In the genomic region with DNA sequence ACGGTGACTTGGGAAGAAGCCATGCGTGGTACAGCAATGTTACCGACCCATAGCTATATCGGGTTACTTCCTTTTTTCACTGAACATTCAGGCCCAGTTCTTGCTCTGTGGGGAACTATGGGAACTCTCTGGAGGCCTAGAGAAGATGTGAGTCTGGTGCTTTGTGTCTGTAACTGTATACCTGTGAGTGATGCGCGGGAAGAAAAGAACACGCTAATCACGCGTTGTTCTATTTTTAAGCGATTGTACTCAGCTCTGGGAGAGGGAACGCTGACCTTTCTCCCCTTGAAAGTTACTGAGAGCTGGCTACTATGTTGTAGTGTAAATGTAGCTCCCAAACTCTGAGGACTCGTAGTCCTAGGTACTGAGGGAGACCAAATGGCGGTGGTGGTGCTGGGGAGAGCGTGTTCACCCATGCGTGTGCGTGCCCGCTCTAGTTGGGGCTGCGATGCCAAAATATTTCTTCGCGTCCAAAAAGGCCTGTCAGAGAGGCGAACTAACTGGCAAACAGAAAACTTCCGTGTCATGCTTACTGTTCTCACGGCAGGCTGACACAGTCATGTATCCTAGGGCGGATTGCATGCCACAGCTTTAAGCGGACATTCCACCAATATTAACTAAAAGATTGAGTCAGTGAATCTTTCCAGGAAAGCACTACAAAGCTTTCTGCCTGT, we compare ENCODE assay signal across 21 mouse cellular contexts. TPM values are rescaled to one million over a fixed set of nuclear protein-coding genes. Genes with fewer than 3 reads are reported as not detected.
DNase-seq lines count a peak whose midpoint lies in the region; ATAC-seq and TF ChIP-seq lines count a peak whose summit lies in the region.
"Had no signal": no experiment of that assay in that cellular context is flagged by ENCODE, and none has a peak within 500 bp of the region (broad histone marks: within the 10 kb centered on the region; RNA-seq: fewer than 3 reads in every experiment).

No protein-coding gene starts in this region.

- peak; percentile 39 to 47 for DNase-seq in heart, adult 18-20 months
- no peak for DNase-seq in heart, postnatal 36 days
- DNase-seq in layer of hippocampus, adult 2 months (ENCODE audit: low spot score in 2 of 2): no peak
- no peak for DNase-seq in layer of hippocampus, adult 18-20 months (ENCODE audit: low spot score in 2 of 2)
- DNase-seq in frontal cortex, postnatal 25 days (ENCODE audit: low spot score in 2 of 2): no peak
- DNase-seq: adrenal gland, postnatal 14 days; cerebellum, adult 8-10 months; kidney, postnatal 4 days; liver, postnatal 0 days; lung, postnatal 14 days; retina, postnatal 1 day; right cerebral cortex, postnatal 4 days; thymus, postnatal 4 days had no signal

- 0 out of 2 replicates have a peak, but pooled peaks cover 8% of the 10 kb centered on the region for H3K36me3 ChIP-seq in heart, embryonic 12.5 days
- H3K36me3 ChIP-seq in liver, embryonic 12.5 days: no peaks in the 10 kb centered on the region
- H3K36me3 ChIP-seq: intestine, embryonic 15.5 days; limb, embryonic 15.5 days; midbrain, embryonic 15.5 days had no signal

- intact Hi-C loops in heart, postnatal 36 days (cut with DNase I): no loop called here

- H3K27me3 ChIP-seq in heart, embryonic 12.5 days (replicated peaks): no peaks in the 10 kb centered on the region
- peaks cover 32% of the 10 kb centered on the region for H3K27me3 ChIP-seq in liver, embryonic 12.5 days (replicated peaks)
- H3K27me3 ChIP-seq: forebrain, embryonic 13.5 days; intestine, embryonic 15.5 days; limb, embryonic 15.5 days; midbrain, embryonic 15.5 days had no signal

- H3K4me2 ChIP-seq in heart, embryonic 12.5 days: no peak overlapping the region
- no peak overlapping the region for H3K4me2 ChIP-seq in liver, embryonic 12.5 days
- H3K4me2 ChIP-seq: forebrain, embryonic 13.5 days; hindbrain, embryonic 14.5 days; intestine, embryonic 15.5 days; limb, embryonic 15.5 days; midbrain, embryonic 15.5 days had no signal

- no peak for TF ChIP-seq CTCF in layer of hippocampus, adult 2 months (conservative IDR thresholded peaks at IDR 0.05)

- no peak overlapping the region for H3K4me3 ChIP-seq in layer of hippocampus, adult 2 months
- H3K4me3 ChIP-seq in heart, embryonic 12.5 days: no peak overlapping the region
- no peak overlapping the region for H3K4me3 ChIP-seq in liver, embryonic 12.5 days
- H3K4me3 ChIP-seq: forebrain, embryonic 13.5 days; intestine, embryonic 15.5 days; limb, embryonic 15.5 days; megakaryocyte, embryonic 14.5 days; midbrain, embryonic 15.5 days had no signal

- no peak overlapping the region for H3K9ac ChIP-seq in heart, embryonic 12.5 days
- no peak overlapping the region for H3K9ac ChIP-seq in liver, embryonic 12.5 days
- H3K9ac ChIP-seq: forebrain, embryonic 13.5 days; hindbrain, embryonic 14.5 days; intestine, embryonic 15.5 days; limb, embryonic 15.5 days; liver, postnatal 0 days; midbrain, embryonic 15.5 days had no signal

- H3K27ac ChIP-seq in layer of hippocampus, adult 2 months: peak overlapping the region; percentile 43; the same call in 1 of the 2 replicates
- H3K27ac ChIP-seq in heart, embryonic 12.5 days (ENCODE audit: poor library complexity, severe bottlenecking): peak overlapping the region; percentile 67
- H3K27ac ChIP-seq in liver, embryonic 12.5 days: no peak overlapping the region
- H3K27ac ChIP-seq: forebrain, embryonic 13.5 days; hindbrain, embryonic 14.5 days; intestine, embryonic 15.5 days; limb, embryonic 15.5 days; midbrain, embryonic 15.5 days had no signal

- H3K9me3 ChIP-seq in heart, embryonic 12.5 days (replicated peaks): no peaks in the 10 kb centered on the region
- no peaks in the 10 kb centered on the region for H3K9me3 ChIP-seq in liver, embryonic 12.5 days (replicated peaks)
- H3K9me3 ChIP-seq: forebrain, embryonic 13.5 days; intestine, embryonic 15.5 days; limb, embryonic 15.5 days; midbrain, embryonic 15.5 days had no signal

- H3K4me1 ChIP-seq in heart, embryonic 12.5 days (replicated peaks): peaks cover 46% of the 10 kb centered on the region
- peaks cover 5% of the 10 kb centered on the region; the same call in 1 of the 2 replicates for H3K4me1 ChIP-seq in liver, embryonic 12.5 days
- H3K4me1 ChIP-seq: intestine, embryonic 15.5 days had no signal

- ATAC-seq in heart, embryonic 12.5 days (ENCODE audit: insufficient number of reproducible peaks, low FRiP score): no peak
- no peak for ATAC-seq in liver, embryonic 12.5 days
- ATAC-seq: forebrain, embryonic 13.5 days; intestine, embryonic 15.5 days; liver, postnatal 0 days; midbrain, embryonic 15.5 days had no signal

- WGBS in heart, embryonic 12.5 days: 79% methylated on average over 25 of the region's 25 CpGs
- 83% methylated on average over 25 of the region's 25 CpGs for WGBS in liver, embryonic 12.5 days (ENCODE audit: insufficient replicate concordance)

RNA-seq across cellular contexts. Expression of a gene that starts 42.6 kb away (rescaled TPM):
- 1 to 10 TPM; 1.2 to 3.5 TPM for total RNA-seq in heart, adult 18-20 months (2021)
- 1 to 10 TPM; 1.5 to 2.9 TPM for total RNA-seq in heart, postnatal 36 days (2021)
- 100 to 1,000 TPM; 388 to 405 TPM for total RNA-seq in layer of hippocampus, adult 2 months (2021)
- 100 to 1,000 TPM; 371 to 373 TPM for total RNA-seq in layer of hippocampus, adult 18-20 months (2021)
- polyA plus RNA-seq in heart, embryonic 12.5 days (2016; fragmentation: Nextera tagmentation; extraction: Ambion mirVana): 19.7 and 19.9 TPM in 2 replicates
- polyA plus RNA-seq in liver, embryonic 12.5 days (2016; fragmentation: Nextera tagmentation; extraction: Ambion mirVana): 2.4 and 3.0 TPM in 2 replicates

Comparison
In these comparisons a context has a peak if more than half of its experiments do, and no peak if none do; other contexts are left out.
1. DNase-seq: peak in heart, adult 18-20 months (2 of 2); none in heart, postnatal 36 days (0 of 2), layer of hippocampus, adult 2 months (0 of 2), layer of hippocampus, adult 18-20 months (0 of 2) and frontal cortex, postnatal 25 days (0 of 2).
2. RNA of a gene that starts 42.6 kb away (total RNA-seq): 388 to 405 TPM in layer of hippocampus, adult 2 months and 371 to 373 TPM in layer of hippocampus, adult 18-20 months; 1.2 to 3.5 TPM in heart, adult 18-20 months and 1.5 to 2.9 TPM in heart, postnatal 36 days; every median in the first group is over 10 times any median in the second.